27 mouse cellular contexts compared by ENCODE assay signal in genomic region chr8:125680851-125681408, GRCm38 (mm10). TPM values are rescaled to one million over a fixed set of nuclear protein-coding genes. Genes with fewer than 3 reads are reported as not detected.
DNase-seq lines count a peak whose midpoint lies in the region; ATAC-seq lines count a peak whose summit lies in the region.
"Had no signal": no experiment of that assay in that cellular context is flagged by ENCODE, and none has a peak within 500 bp of the region (broad histone marks: within the 10 kb centered on the region; RNA-seq: fewer than 3 reads in every experiment).

No protein-coding gene starts in this region.

- no peaks in the 10 kb centered on the region for H3K9me3 ChIP-seq in hindbrain, embryonic 13.5 days
- no peaks in the 10 kb centered on the region for H3K9me3 ChIP-seq in hindbrain, embryonic 14.5 days (ENCODE audit: control insufficient read depth, low read length)
- H3K9me3 ChIP-seq: embryonic facial prominence, embryonic 12.5 days; heart, embryonic 10.5 days; liver, embryonic 12.5 days; neural tube, embryonic 13.5 days had no signal

- no peak overlapping the region for H3K4me2 ChIP-seq in hindbrain, embryonic 13.5 days
- H3K4me2 ChIP-seq in hindbrain, embryonic 14.5 days (replicated peaks) = no peak overlapping the region
- H3K4me2 ChIP-seq: embryonic facial prominence, embryonic 12.5 days; liver, embryonic 12.5 days; neural tube, embryonic 13.5 days had no signal

- 0 out of 2 replicates have a peak overlapping the region, but pooled peaks have one; percentile 2 for H3K9ac ChIP-seq in hindbrain, embryonic 13.5 days
- H3K9ac ChIP-seq in hindbrain, embryonic 14.5 days = no peak overlapping the region
- H3K9ac ChIP-seq: embryonic facial prominence, embryonic 12.5 days; liver, embryonic 12.5 days; liver, postnatal 0 days; neural tube, embryonic 13.5 days had no signal

- H3K4me1 ChIP-seq in hindbrain, embryonic 13.5 days (replicated peaks) = peaks cover 11% of the 10 kb centered on the region
- peaks cover 12% of the 10 kb centered on the region; the same call in 1 of the 2 replicates for H3K4me1 ChIP-seq in hindbrain, embryonic 14.5 days (replicated peaks; ENCODE audit: control insufficient read depth, insufficient read depth, low read length)
- H3K4me1 ChIP-seq: liver, embryonic 12.5 days; megakaryocyte, embryonic 14.5 days had no signal

- H3K27me3 ChIP-seq in hindbrain, embryonic 13.5 days = no peaks in the 10 kb centered on the region
- H3K27me3 ChIP-seq in hindbrain, embryonic 14.5 days (ENCODE audit: control insufficient read depth, insufficient read depth, low read length) = no peaks in the 10 kb centered on the region
- H3K27me3 ChIP-seq: embryonic facial prominence, embryonic 12.5 days; neural tube, embryonic 13.5 days had no signal

- ATAC-seq in hindbrain, embryonic 13.5 days (ENCODE audit: low FRiP score) = no peak
- no peak for ATAC-seq in hindbrain, embryonic 14.5 days (ENCODE audit: low FRiP score)
- peak; percentile 11 for ATAC-seq in CD4-positive, CD25-positive, alpha-beta regulatory T cell, adult 4 months
- ATAC-seq in activated CD4-positive, CD25-positive, alpha-beta regulatory T cell, adult 4 months = peak; percentile 32
- peak; percentile 14 for ATAC-seq in inflammation-experienced regulatory T-cells, adult 6 months
- ATAC-seq: intestine, postnatal 0 days; liver, embryonic 12.5 days; liver, postnatal 0 days; midbrain, embryonic 16.5 days had no signal

- no peak overlapping the region for H3K4me3 ChIP-seq in hindbrain, embryonic 13.5 days
- no peak overlapping the region for H3K4me3 ChIP-seq in hindbrain, embryonic 14.5 days (replicated peaks; ENCODE audit: low read length)
- H3K4me3 ChIP-seq: embryonic facial prominence, embryonic 12.5 days; heart, embryonic 10.5 days; liver, embryonic 12.5 days; megakaryocyte, embryonic 14.5 days; neural tube, embryonic 13.5 days had no signal

- DNase-seq in hindbrain, embryonic 14.5 days (ENCODE audit: low spot score) = no peak
- no peak for DNase-seq in urinary bladder, postnatal 4 days (ENCODE audit: low spot score in 2 of 2)
- DNase-seq in adrenal gland, postnatal 14 days = no peak
- no peak for DNase-seq in right cerebral cortex, adult 2 months (ENCODE audit: low spot score in 2 of 2)
- DNase-seq: adrenal gland, postnatal 36 days; cerebellum, adult 2 months; cerebellum, postnatal 14 days; gastrocnemius, postnatal 14 days; heart, adult 11 months; heart, postnatal 36 days; kidney, postnatal 14 days; left cerebral cortex, postnatal 4 days; liver, postnatal 0 days; lung, postnatal 4 days; thymus, postnatal 4 days had no signal

- H3K27ac ChIP-seq in hindbrain, embryonic 13.5 days = no peak overlapping the region
- H3K27ac ChIP-seq in hindbrain, embryonic 14.5 days = no peak overlapping the region
- H3K27ac ChIP-seq: embryonic facial prominence, embryonic 12.5 days; heart, embryonic 10.5 days; liver, embryonic 12.5 days; neural tube, embryonic 13.5 days had no signal

- no peaks in the 10 kb centered on the region for H3K36me3 ChIP-seq in hindbrain, embryonic 13.5 days
- no peaks in the 10 kb centered on the region for H3K36me3 ChIP-seq in hindbrain, embryonic 14.5 days (replicated peaks; ENCODE audit: control insufficient read depth, insufficient read depth)
- H3K36me3 ChIP-seq: embryonic facial prominence, embryonic 12.5 days; G1E; heart, embryonic 10.5 days; liver, embryonic 12.5 days; neural tube, embryonic 13.5 days had no signal

- 45% methylated on average over 8 of the region's 8 CpGs for WGBS in hindbrain, embryonic 13.5 days
- WGBS in hindbrain, embryonic 14.5 days = 32% methylated on average over 8 of the region's 8 CpGs

RNA-seq across cellular contexts. Expression of gene Map10, which starts 11.3 kb away (rescaled TPM):
- polyA plus RNA-seq in hindbrain, embryonic 13.5 days (2015; fragmentation: Nextera tagmentation; extraction: Ambion mirVana) = 7.0 and 8.0 TPM in 2 replicates
- 8.7 and 10.2 TPM in 2 replicates for polyA plus RNA-seq in hindbrain, embryonic 14.5 days (2014; fragmentation: Nextera tagmentation; extraction: Ambion mirVana)
- polyA plus RNA-seq in CD4-positive, CD25-positive, alpha-beta regulatory T cell, adult 4 months (2017; shearing (Covaris generic)) = under 1 TPM in 1 of 2 experiments, not detected in 1; 0.24 TPM
- under 1 TPM; 0.17 to 0.46 TPM for polyA plus RNA-seq in activated CD4-positive, CD25-positive, alpha-beta regulatory T cell, adult 4 months (2017; shearing (Covaris generic))
- under 1 TPM in 2 of 3 experiments, not detected in 1; 0.16 to 0.38 TPM for polyA plus RNA-seq in inflammation-experienced regulatory T-cells, adult 6 months (2017; shearing (Covaris generic))
- 3.3 and 3.6 TPM in 2 replicates for total RNA-seq in adrenal gland, postnatal 14 days (2021)
- polyA plus RNA-seq: G1E had no signal

RNA-seq across cellular contexts. Expression of gene Ntpcr, which starts 48.8 kb away (rescaled TPM):
- polyA plus RNA-seq in hindbrain, embryonic 13.5 days (2015; fragmentation: Nextera tagmentation; extraction: Ambion mirVana) = 32.3 and 33.8 TPM in 2 replicates
- 35.0 and 38.6 TPM in 2 replicates for polyA plus RNA-seq in hindbrain, embryonic 14.5 days (2014; fragmentation: Nextera tagmentation; extraction: Ambion mirVana)
- polyA plus RNA-seq in CD4-positive, CD25-positive, alpha-beta regulatory T cell, adult 4 months (2017; shearing (Covaris generic)) = 10 to 100 TPM; 25.9 to 33.5 TPM
- polyA plus RNA-seq in activated CD4-positive, CD25-positive, alpha-beta regulatory T cell, adult 4 months (2017; shearing (Covaris generic)) = 10 to 100 TPM; 31.1 to 34.3 TPM
- 10 to 100 TPM; 18.9 to 19.7 (median 19.5) TPM for polyA plus RNA-seq in inflammation-experienced regulatory T-cells, adult 6 months (2017; shearing (Covaris generic))
- total RNA-seq in adrenal gland, postnatal 14 days (2021) = 14.3 TPM in 2 replicates
- total RNA-seq: G1E had no signal
- polyA plus RNA-seq: G1E had no signal

Comparison
In these comparisons a context has a peak if more than half of its experiments do, and no peak if none do; other contexts are left out.
1. ATAC-seq: peak in CD4-positive, CD25-positive, alpha-beta regulatory T cell, adult 4 months (single experiment), activated CD4-positive, CD25-positive, alpha-beta regulatory T cell, adult 4 months (single experiment) and inflammation-experienced regulatory T-cells, adult 6 months (single experiment); none in hindbrain, embryonic 13.5 days (single experiment) and hindbrain, embryonic 14.5 days (single experiment).